Mouse (Mus musculus) brown adipose tissue, adult 24 weeks (tissue): ENCODE data around the gene Txnrd2. TPM values are rescaled to one million over a fixed set of nuclear protein-coding genes. Genes with fewer than 3 reads are reported as not detected.

Experiments used
- H3K27ac ChIP-seq: fragments of 200-500 bp; replicated peaks from 2 replicates; pipeline ENCODE4 v1.5.1; 2012; ENCODE audit warnings: low read depth, mild to moderate bottlenecking, low read length
- H3K4me1 ChIP-seq: fragments of 200-500 bp; 2 replicates; pipeline ENCODE4 v1.6.1; 2012; ENCODE audit warnings: low read length, mixed read lengths; ENCODE audit not compliant: control insufficient read depth, insufficient read depth, insufficient read length
- H3K4me3 ChIP-seq: fragments of 200-500 bp; 2 replicates; pipeline ENCODE4 v1.5.1; 2012; ENCODE audit warnings: low read depth, mild to moderate bottlenecking, low read length, moderate library complexity; ENCODE audit not compliant: insufficient read depth
- polyA plus RNA-seq: library from polyadenylated mRNA; stranded (reverse); fragments of >200 nt; gene quantifications from 2 replicates; pipeline ENCODE4 v1.2.4, GENCODE M21; 2012; ENCODE audit not compliant: missing spikeins, insufficient read depth, insufficient read length

Gene Txnrd2
- polyA plus RNA-seq, 1 experiment, result 77.6 TPM

DNA sequence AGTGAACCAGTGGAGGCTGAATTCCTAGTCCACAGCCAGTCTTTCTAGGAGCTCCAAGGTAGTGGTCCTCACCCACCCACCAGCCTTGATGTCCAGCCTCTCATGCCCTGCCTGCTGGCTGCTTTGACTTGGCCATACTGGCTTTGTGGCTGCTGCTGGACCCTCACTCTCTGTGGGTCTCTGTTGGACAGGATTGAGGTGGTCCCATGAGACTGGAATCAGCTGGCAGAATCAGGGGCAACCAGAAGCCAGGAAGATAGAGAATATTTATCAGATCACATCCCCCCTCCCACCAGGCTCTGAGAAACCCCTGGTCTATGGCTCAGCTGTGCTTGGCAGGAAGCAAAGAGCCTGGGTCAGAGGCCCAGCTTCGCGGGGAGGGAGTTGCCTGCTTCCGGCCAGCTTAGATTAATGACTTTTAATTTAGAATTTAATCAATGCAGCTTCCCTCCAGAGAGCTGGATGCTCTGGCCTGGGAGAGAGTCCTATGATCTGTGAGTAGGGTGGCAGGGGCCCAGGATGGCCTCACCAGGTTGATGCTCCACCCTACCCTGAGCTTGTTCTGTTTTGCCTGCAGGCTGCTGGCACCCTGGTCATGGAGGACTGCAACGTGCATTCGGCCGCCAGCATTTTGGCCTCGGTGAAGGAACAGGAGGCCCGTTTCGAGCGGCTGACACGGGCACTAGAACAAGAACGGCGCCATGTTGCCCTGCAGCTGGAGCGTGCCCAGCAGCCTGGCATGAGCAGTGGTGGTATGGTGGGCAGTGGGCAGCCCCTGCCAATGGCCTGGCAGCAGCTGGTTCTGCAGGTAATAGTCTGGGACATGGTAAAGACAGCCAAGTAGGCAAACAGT, 37.4 kb upstream of the Txnrd2 start:
- Histone ChIP-seq H3K4me1 (no peaks in the 10 kb centered on the region), H3K4me3 (no peak overlapping the region), H3K27ac (no peak overlapping the region)

DNA sequence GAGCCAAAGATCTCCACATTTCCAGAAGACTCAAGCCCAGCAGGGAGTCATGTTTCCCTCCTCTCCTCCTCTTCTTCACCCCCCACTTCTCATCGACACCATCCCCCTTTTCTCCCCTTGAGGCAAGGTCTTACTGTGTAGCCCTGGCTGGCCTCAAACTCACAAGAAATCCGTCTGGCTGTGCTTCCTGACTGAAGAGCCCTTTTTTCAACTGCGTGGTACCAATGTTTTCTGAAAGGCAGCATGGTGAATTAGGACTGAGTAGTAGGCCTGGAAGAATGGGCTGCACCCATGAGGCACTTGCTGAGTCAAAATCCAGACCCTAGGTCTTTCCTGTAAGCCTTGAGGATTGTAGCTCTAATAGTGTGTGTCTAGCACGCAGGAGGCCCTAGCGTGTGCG, 35.8 kb upstream of the Txnrd2 start:
- H3K4me3 ChIP-seq, result no peak overlapping the region
- no peak overlapping the region for H3K27ac ChIP-seq
- no peaks in the 10 kb centered on the region for H3K4me1 ChIP-seq

- H3K4me1 ChIP-seq, result no peaks in the 10 kb centered on the region
- H3K4me3 ChIP-seq, result no peak overlapping the region
- H3K27ac ChIP-seq, result no peak overlapping the region
Measured at GRCm38 (mm10) chr16:18391127-18391526, 35.1 kb upstream of the Txnrd2 start.

DNA sequence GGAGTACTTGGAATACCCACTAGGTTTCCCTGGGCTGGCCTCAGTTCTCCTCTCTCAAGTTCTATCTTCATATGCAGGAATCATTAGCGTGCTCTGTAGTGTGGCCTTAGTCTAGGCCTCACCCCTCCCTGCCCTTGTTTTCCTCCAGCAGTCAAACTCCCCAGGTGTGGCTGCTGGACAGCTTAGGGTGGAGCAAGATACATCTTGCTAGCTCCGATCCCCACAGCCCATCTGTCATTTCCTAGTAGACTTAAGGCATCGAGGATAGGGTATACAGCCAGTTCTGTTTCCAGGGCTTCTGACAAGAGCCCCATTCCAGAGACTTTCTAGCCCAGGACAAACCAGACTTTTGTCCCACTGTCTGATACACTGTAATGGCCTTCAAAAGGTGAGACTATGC, 34.5 kb upstream of the Txnrd2 start:
- Histone ChIP-seq H3K4me1 (no peaks in the 10 kb centered on the region), H3K27ac (no peak overlapping the region), H3K4me3 (no peak overlapping the region)

DNA sequence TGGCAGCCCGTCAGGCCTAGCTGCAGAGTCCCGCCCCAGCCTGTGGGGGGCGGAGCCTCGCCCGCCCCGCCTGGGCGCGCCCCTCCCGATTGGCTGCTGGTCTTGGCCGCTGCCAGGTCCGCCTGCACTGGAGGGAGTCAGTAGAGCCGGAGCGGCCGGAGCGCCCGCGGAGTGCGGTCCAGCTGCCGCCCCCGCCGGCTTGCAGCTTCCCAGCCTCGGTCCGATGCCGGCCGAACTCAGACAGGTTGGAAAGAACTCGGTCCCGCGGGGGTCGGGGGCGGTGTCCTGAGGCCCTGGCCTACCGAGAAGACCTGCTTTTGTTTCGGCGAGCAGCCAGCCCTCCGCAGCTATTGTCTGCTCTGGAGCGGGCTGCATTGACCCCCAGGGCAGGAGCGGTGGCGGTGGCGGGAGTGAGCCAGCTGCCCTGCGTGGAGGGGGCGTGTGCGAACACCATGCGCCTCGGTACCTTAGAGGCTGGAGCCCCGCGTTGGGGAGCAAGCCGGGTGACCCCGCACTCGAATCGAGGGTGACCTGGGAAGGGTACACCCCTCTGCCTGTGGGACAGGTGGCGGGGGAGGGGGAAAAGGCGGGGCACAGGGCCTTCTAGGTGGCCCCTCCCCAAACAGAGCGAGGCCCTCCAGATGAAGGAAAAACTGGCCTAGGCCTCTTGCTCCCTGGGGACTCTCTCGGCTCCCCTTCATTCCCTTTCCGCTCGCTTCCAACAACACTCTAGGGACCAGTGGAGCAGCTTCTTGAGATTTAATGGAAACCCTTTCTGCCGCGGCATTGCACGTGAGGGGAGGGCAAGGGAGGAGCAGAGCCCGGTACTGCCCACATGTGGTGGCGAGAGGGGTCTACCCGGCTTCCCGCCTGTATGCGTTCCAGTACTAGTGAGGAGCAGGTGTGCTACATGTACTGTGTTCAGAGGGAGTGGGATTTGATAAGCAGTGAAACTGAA, 33.4 kb upstream of the Txnrd2 start:
- H3K27ac ChIP-seq, result no peak overlapping the region
- H3K4me1 ChIP-seq, result no peaks in the 10 kb centered on the region
- H3K4me3 ChIP-seq, result peak overlapping the region; percentile 71

- no peak overlapping the region for H3K4me3 ChIP-seq
- H3K27ac ChIP-seq, result no peak overlapping the region
- H3K4me1 ChIP-seq, result no peaks in the 10 kb centered on the region
Measured at GRCm38 (mm10) chr16:18393595-18393994, 32.6 kb upstream of the Txnrd2 start.

GRCm38 (mm10) chr16:18394056-18394455, 32.1 kb upstream of the Txnrd2 start:
- H3K4me1 ChIP-seq, result no peaks in the 10 kb centered on the region
- H3K27ac ChIP-seq, result no peak overlapping the region
- H3K4me3 ChIP-seq, result no peak overlapping the region

DNA sequence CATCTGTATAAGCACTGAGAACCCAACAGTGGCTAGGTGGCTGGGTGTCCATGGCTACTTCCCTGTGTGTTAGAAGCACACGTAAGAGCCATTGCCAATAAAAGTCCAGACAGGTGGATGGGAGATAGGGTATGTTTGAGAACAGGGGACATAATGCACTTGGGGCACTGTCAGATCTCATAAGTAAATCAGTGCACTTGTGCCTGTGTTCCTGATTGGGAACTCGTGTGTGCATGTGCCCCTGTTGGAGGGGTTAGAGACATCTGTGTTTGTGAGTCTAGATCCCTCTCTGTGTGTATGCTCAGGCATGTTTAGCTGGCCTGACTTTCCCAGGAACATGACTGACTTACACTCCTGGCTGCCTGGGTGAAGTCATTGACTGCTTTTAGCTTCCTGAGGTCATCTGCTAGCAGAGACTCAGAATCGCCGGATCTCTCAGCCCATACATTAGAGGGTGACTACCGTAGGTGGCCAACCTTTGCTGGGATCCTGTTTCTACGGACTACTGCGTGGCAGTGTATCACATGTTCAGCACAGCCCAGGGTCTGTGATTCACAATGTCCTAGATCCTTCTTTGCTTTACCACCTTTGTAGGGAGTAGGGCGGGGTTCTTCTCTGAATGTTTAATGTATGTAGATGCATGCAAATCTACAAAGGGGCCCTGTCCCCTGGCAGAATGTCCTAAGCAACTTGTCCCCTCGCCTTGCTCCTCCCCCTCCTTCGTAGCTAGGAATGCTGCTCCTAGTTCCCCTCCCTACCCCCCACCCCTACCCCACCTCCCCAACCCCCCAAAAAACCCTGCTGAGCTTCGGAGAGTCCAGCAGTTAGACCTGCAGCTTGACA, 31.2 kb upstream of the Txnrd2 start:
- no peak overlapping the region for H3K27ac ChIP-seq
- H3K4me3 ChIP-seq, result no peak overlapping the region
- no peaks in the 10 kb centered on the region for H3K4me1 ChIP-seq

GRCm38 (mm10) chr16:18395620-18396036, 30.6 kb upstream of the Txnrd2 start:
- H3K4me1 ChIP-seq, result no peaks in the 10 kb centered on the region
- H3K27ac ChIP-seq, result no peak overlapping the region
- H3K4me3 ChIP-seq, result no peak overlapping the region

DNA sequence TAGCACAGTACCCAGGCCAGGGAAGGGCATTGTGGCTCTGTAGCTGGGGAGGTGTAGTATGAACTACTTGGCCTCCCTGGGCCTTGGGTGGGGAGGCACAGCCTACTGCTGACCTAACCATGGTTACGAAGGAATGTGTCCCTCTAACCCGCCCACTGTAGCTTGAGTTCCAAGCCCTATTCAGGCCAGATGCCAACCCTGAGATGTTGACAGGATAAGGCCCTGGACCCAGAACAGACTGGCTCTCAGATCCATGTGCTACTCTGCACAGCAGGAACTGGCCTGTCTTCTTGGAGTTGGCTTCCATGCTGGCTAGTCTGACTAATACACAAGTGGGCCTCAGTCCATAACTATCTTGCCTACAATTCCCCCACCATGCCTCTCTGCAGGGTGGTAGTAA, 30.0 kb upstream of the Txnrd2 start:
- no peak overlapping the region for H3K27ac ChIP-seq
- no peak overlapping the region for H3K4me3 ChIP-seq
- H3K4me1 ChIP-seq, result no peaks in the 10 kb centered on the region

DNA sequence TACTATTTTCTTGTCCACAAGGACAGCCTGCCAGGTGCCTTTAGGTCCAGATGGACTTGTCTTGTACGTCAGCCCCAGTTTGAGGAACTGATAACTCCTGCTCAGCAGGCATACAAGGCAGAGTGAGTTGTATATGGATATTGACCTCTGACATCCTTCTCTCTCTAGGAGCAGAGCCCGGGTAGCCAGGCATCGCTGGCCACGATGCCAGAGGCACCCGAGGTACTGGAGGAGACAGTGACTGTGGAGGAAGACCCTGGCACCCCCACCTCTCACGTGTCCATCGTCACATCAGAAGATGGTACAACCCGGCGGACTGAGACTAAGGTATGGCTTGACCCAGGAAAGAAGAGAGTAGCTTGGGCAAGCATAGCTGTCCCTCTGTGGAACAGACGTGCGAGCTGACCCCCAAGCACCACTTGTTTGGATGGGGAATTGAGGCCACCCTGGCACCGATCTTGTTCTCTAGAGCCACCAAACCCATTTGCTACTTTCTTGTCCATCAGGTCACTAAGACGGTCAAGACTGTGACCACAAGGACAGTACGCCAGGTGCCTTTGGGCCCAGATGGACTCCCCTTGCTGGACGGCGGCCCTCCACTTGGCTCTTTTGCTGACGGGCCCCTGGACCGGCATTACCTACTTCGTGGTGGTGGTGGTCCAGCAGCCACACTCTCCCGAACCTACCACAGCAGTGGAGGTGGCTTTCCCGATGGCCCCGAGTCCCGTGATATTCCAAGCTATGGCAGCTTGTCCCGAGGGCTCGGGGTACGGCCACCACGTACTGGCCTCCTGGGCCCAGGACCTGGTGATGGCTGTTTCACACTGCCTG, 29.2 kb upstream of the Txnrd2 start:
- H3K4me3 ChIP-seq, result no peak overlapping the region
- H3K4me1 ChIP-seq, result no peaks in the 10 kb centered on the region
- H3K27ac ChIP-seq, result no peak overlapping the region

GRCm38 (mm10) chr16:18400028-18400427, 26.2 kb upstream of the Txnrd2 start:
- no peaks in the 10 kb centered on the region for H3K4me1 ChIP-seq
- H3K27ac ChIP-seq, result no peak overlapping the region
- H3K4me3 ChIP-seq, result no peak overlapping the region

DNA sequence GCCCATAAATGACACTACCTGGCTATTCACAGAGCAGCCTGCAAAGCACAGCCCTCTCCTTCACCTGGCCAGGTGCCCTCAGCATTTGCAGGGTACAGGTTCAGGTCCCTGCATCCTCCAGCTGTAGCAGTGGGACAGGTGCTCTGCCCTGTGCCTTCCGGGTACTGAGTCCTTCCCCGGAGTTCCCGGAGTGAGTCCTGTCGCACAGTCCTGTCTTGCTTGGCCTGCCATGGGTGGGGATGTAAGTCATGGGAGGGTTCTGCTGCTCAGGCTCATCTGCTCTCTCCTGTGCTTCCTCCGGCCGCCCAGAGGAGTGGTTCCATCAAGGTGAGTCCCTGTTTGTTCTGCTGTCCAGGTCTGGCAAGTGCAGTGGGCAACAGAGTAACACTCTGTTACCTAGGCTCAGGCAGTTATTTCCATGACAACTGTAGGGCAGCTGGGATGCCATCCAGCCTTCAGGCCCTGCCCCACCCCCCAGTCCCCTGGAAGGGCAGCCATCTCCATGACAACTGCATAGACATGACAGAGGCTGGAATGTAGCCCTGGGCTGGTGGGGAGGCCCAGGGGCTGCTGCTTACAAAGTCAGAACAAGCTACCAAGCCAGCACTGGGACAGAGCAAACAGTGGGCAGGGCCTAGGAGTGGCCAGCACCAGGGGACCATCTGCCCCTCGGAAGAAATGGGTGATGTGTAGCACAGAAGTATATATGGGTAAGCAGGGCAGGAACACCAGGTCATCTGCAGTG, 25.5 kb upstream of the Txnrd2 start:
- no peak overlapping the region for H3K4me3 ChIP-seq
- H3K27ac ChIP-seq, result no peak overlapping the region
- no peaks in the 10 kb centered on the region for H3K4me1 ChIP-seq
